In genomic region chr15:27238301-27238700, GRCm38 (mm10) we compare ENCODE assay signal across 20 mouse cellular contexts.
DNase-seq lines count a peak whose midpoint lies in the region; ATAC-seq and TF ChIP-seq lines count a peak whose summit lies in the region.
"Had no signal": no experiment of that assay in that cellular context is flagged by ENCODE, and none has a peak within 500 bp of the region (broad histone marks: within the 10 kb centered on the region; RNA-seq: fewer than 3 reads in every experiment).

No protein-coding gene starts in this region.

- WGBS in embryonic facial prominence, embryonic 14.5 days = 70% methylated on average over 1 of the region's 1 CpGs
- 90% methylated on average over 1 of the region's 1 CpGs for WGBS in embryonic facial prominence, embryonic 10.5 days
- WGBS in heart, embryonic 15.5 days = 50% methylated on average over 1 of the region's 1 CpGs
- WGBS in lung, embryonic 14.5 days = 35% methylated on average over 1 of the region's 1 CpGs
- 36% methylated on average over 1 of the region's 1 CpGs for WGBS in lung, adult 2 months

- H3K4me1 ChIP-seq in embryonic facial prominence, embryonic 14.5 days (ENCODE audit: control insufficient read depth, insufficient read depth, low read length) = no peaks in the 10 kb centered on the region
- no peaks in the 10 kb centered on the region for H3K4me1 ChIP-seq in embryonic facial prominence, embryonic 10.5 days
- no peaks in the 10 kb centered on the region for H3K4me1 ChIP-seq in heart, embryonic 15.5 days (replicated peaks)
- H3K4me1 ChIP-seq in lung, embryonic 14.5 days (ENCODE audit: insufficient read depth) = no peaks in the 10 kb centered on the region; the same call in 1 of the 2 replicates
- H3K4me1 ChIP-seq in lung, adult 2 months (ENCODE audit: control insufficient read depth, insufficient read depth, low read length) = no peaks in the 10 kb centered on the region
- H3K4me1 ChIP-seq: forebrain, embryonic 15.5 days; hindbrain, embryonic 15.5 days had no signal

- no peak overlapping the region for H3K4me2 ChIP-seq in embryonic facial prominence, embryonic 14.5 days (ENCODE audit: low read depth, low read length)
- H3K4me2 ChIP-seq in heart, embryonic 15.5 days = no peak overlapping the region
- H3K4me2 ChIP-seq in lung, embryonic 14.5 days = no peak overlapping the region
- H3K4me2 ChIP-seq: forebrain, embryonic 15.5 days; heart, embryonic 11.5 days; hindbrain, embryonic 15.5 days had no signal

- no peak overlapping the region for H3K27ac ChIP-seq in embryonic facial prominence, embryonic 14.5 days (replicated peaks; ENCODE audit: low read depth, low read length)
- H3K27ac ChIP-seq in embryonic facial prominence, embryonic 10.5 days (replicated peaks) = no peak overlapping the region
- H3K27ac ChIP-seq in heart, embryonic 15.5 days = 0 out of 2 replicates have a peak overlapping the region, but pooled peaks have one; percentile 29
- H3K27ac ChIP-seq in lung, embryonic 14.5 days (ENCODE audit: low read depth) = no peak overlapping the region
- H3K27ac ChIP-seq: forebrain, embryonic 15.5 days; hindbrain, embryonic 15.5 days had no signal

- no peak overlapping the region for H3K4me3 ChIP-seq in embryonic facial prominence, embryonic 14.5 days (ENCODE audit: low read depth, low read length)
- H3K4me3 ChIP-seq in embryonic facial prominence, embryonic 10.5 days = no peak overlapping the region
- H3K4me3 ChIP-seq in heart, embryonic 15.5 days = no peak overlapping the region
- H3K4me3 ChIP-seq in lung, embryonic 14.5 days (ENCODE audit: low read depth, low read length) = no peak overlapping the region
- H3K4me3 ChIP-seq in lung, adult 2 months (replicated peaks; ENCODE audit: extremely low read depth, low read depth, low read length) = no peak overlapping the region
- H3K4me3 ChIP-seq: forebrain, embryonic 15.5 days; hindbrain, embryonic 15.5 days had no signal

- intact Hi-C loops in heart, postnatal 25 days (cut with DNase I) = loop anchor here (5.0 kb wide), 1 partner anchor 616 kb away; no protein-coding TSS in a partner anchor

- no peak for ATAC-seq in embryonic facial prominence, embryonic 14.5 days (ENCODE audit: low read depth)
- ATAC-seq in heart, embryonic 15.5 days (replicated peaks; ENCODE audit: insufficient number of reproducible peaks, insufficient read depth, low FRiP score, low read depth) = peak; percentile 74
- peak; percentile 51; the same call in 1 of the 2 replicates for ATAC-seq in lung, embryonic 14.5 days (ENCODE audit: insufficient read depth)
- ATAC-seq: CD4-positive, CD25-positive, alpha-beta regulatory T cell, adult 4 months; forebrain, embryonic 15.5 days; intestine, embryonic 16.5 days had no signal

- H3K9me3 ChIP-seq in embryonic facial prominence, embryonic 14.5 days (ENCODE audit: control insufficient read depth, low read length) = no peaks in the 10 kb centered on the region
- H3K9me3 ChIP-seq in embryonic facial prominence, embryonic 10.5 days = no peaks in the 10 kb centered on the region
- H3K9me3 ChIP-seq in heart, embryonic 15.5 days (replicated peaks) = no peaks in the 10 kb centered on the region
- H3K9me3 ChIP-seq in lung, embryonic 14.5 days (ENCODE audit: low read depth, low read length) = no peaks in the 10 kb centered on the region
- H3K9me3 ChIP-seq: forebrain, embryonic 15.5 days; G1E; hindbrain, embryonic 15.5 days had no signal

- H3K9ac ChIP-seq in embryonic facial prominence, embryonic 14.5 days (ENCODE audit: low read depth, low read length) = no peak overlapping the region
- H3K9ac ChIP-seq in heart, embryonic 15.5 days = no peak overlapping the region
- no peak overlapping the region for H3K9ac ChIP-seq in lung, embryonic 14.5 days
- H3K9ac ChIP-seq: forebrain, embryonic 15.5 days; hindbrain, embryonic 15.5 days had no signal

- no peaks in the 10 kb centered on the region for H3K36me3 ChIP-seq in embryonic facial prominence, embryonic 14.5 days (ENCODE audit: control insufficient read depth, insufficient read depth, low read length)
- no peaks in the 10 kb centered on the region for H3K36me3 ChIP-seq in embryonic facial prominence, embryonic 10.5 days (replicated peaks)
- no peaks in the 10 kb centered on the region for H3K36me3 ChIP-seq in heart, embryonic 15.5 days
- H3K36me3 ChIP-seq in lung, embryonic 14.5 days (ENCODE audit: insufficient read depth) = no peaks in the 10 kb centered on the region
- H3K36me3 ChIP-seq: forebrain, embryonic 15.5 days; G1E; hindbrain, embryonic 15.5 days had no signal

- peak; percentile 60 for DNase-seq in embryonic facial prominence, embryonic 14.5 days (ENCODE audit: low spot score)
- DNase-seq in embryonic facial prominence, embryonic 10.5 days (ENCODE audit: low spot score) = no peak
- no peak for DNase-seq in heart, postnatal 25 days (ENCODE audit: low spot score)
- peak; percentile 17 for DNase-seq in heart, postnatal 4 days
- no peak for DNase-seq in heart, adult 11 months
- peak; percentile 85 for DNase-seq in lung, embryonic 14.5 days
- DNase-seq in lung, adult 2 months = no peak
- DNase-seq: adrenal gland, adult 8-10 months; adrenal gland, postnatal 36 days; B cell, adult 2 months; cerebellum, adult 2 months; cerebellum, postnatal 10 days; gastrocnemius, postnatal 36 days had no signal

- no peaks in the 10 kb centered on the region for H3K27me3 ChIP-seq in embryonic facial prominence, embryonic 14.5 days (replicated peaks; ENCODE audit: control insufficient read depth, insufficient read depth, low read length)
- no peaks in the 10 kb centered on the region for H3K27me3 ChIP-seq in embryonic facial prominence, embryonic 10.5 days (replicated peaks; ENCODE audit: low read depth, poor library complexity, severe bottlenecking)
- no peaks in the 10 kb centered on the region for H3K27me3 ChIP-seq in heart, embryonic 15.5 days
- H3K27me3 ChIP-seq in lung, embryonic 14.5 days (ENCODE audit: insufficient read depth, low read length) = no peaks in the 10 kb centered on the region
- H3K27me3 ChIP-seq: forebrain, embryonic 15.5 days; hindbrain, embryonic 15.5 days had no signal

- no peak for TF ChIP-seq CTCF in lung, embryonic 14.5 days (IDR thresholded peaks at IDR 0.05; ENCODE audit: low read depth)
- TF ChIP-seq CTCF in lung, adult 2 months (IDR thresholded peaks at IDR 0.05; ENCODE audit: insufficient read depth, low read length) = no peak

- no peak for TF ChIP-seq POLR2A in lung, adult 2 months (IDR thresholded peaks at IDR 0.05; ENCODE audit: borderline replicate concordance, extremely low read depth, low read depth, low read length)

Comparison
In these comparisons a context has a peak if more than half of its experiments do, and no peak if none do; other contexts are left out.
1. DNase-seq: peak in embryonic facial prominence, embryonic 14.5 days (single experiment), heart, postnatal 4 days (single experiment) and lung, embryonic 14.5 days (single experiment); none in embryonic facial prominence, embryonic 10.5 days (single experiment), heart, postnatal 25 days (single experiment), heart, adult 11 months (single experiment) and lung, adult 2 months (single experiment).